Mouse (Mus musculus): ENCODE measurements around the gene Zfp385c. TPM values are rescaled to one million over a fixed set of nuclear protein-coding genes. Genes with fewer than 3 reads are reported as not detected.
"Not testable (repeated sequence)": the region's sequence is repeated elsewhere in the genome, so short reads cannot be mapped to it uniquely, and the experiment has no call there.

The Zfp385c gene
- polyA plus RNA-seq, 1 experiment from 2014 or later = 0.26 TPM

- 58% methylated on average over 2 of the region's 3 CpGs for WGBS
- H3K4me1 ChIP-seq (replicated peaks; ENCODE audit: control insufficient read depth, insufficient read depth, low read length); H3K27ac ChIP-seq (ENCODE audit: low read length); H3K9ac ChIP-seq (ENCODE audit: low read length); H3K9me3 ChIP-seq (ENCODE audit: control insufficient read depth, low read length); ATAC-seq (ENCODE audit: low read depth); H3K36me3 ChIP-seq (ENCODE audit: control insufficient read depth, insufficient read depth, low read length); H3K27me3 ChIP-seq (ENCODE audit: control insufficient read depth, insufficient read depth, low read depth, low read length); H3K4me2 ChIP-seq (ENCODE audit: low read depth, low read length); H3K4me3 ChIP-seq (ENCODE audit: low read length): not testable (repeated sequence)
Observed at GRCm38 (mm10) chr11:100655589-100655988, 36.7 kb downstream of the Zfp385c start.

GRCm38 (mm10) chr11:100651748-100652147 lies 40.5 kb downstream of the Zfp385c start:
- H3K9ac ChIP-seq (ENCODE audit: low read length) = no peak overlapping the region
- 21% methylated on average over 3 of the region's 3 CpGs for WGBS
- H3K4me1 ChIP-seq (replicated peaks; ENCODE audit: control insufficient read depth, insufficient read depth, low read length) = no peaks in the 10 kb centered on the region; the same call in 1 of the 2 replicates
- no peak for ATAC-seq (ENCODE audit: low read depth)
- no peaks in the 10 kb centered on the region for H3K9me3 ChIP-seq (ENCODE audit: control insufficient read depth, low read length)
- H3K36me3 ChIP-seq (ENCODE audit: control insufficient read depth, insufficient read depth, low read length) = no peaks in the 10 kb centered on the region
- peaks cover 5% of the 10 kb centered on the region; the same call in 1 of the 2 replicates for H3K27me3 ChIP-seq (ENCODE audit: control insufficient read depth, insufficient read depth, low read depth, low read length)
- H3K4me3 ChIP-seq (ENCODE audit: low read length) = no peak overlapping the region
- no peak overlapping the region for H3K4me2 ChIP-seq (ENCODE audit: low read depth, low read length)
- H3K27ac ChIP-seq (ENCODE audit: low read length) = no peak overlapping the region

- ATAC-seq (ENCODE audit: low read depth) = no peak
- H3K27ac ChIP-seq (ENCODE audit: low read length) = no peak overlapping the region
- 11% methylated on average over 8 of the region's 8 CpGs for WGBS
- H3K4me1 ChIP-seq (replicated peaks; ENCODE audit: control insufficient read depth, insufficient read depth, low read length) = no peaks in the 10 kb centered on the region; the same call in 1 of the 2 replicates
- peaks cover 5% of the 10 kb centered on the region; the same call in 1 of the 2 replicates for H3K27me3 ChIP-seq (ENCODE audit: control insufficient read depth, insufficient read depth, low read depth, low read length)
- no peak overlapping the region for H3K4me3 ChIP-seq (ENCODE audit: low read length)
- no peak overlapping the region for H3K4me2 ChIP-seq (ENCODE audit: low read depth, low read length)
- no peaks in the 10 kb centered on the region for H3K36me3 ChIP-seq (ENCODE audit: control insufficient read depth, insufficient read depth, low read length)
- no peaks in the 10 kb centered on the region for H3K9me3 ChIP-seq (ENCODE audit: control insufficient read depth, low read length)
- no peak overlapping the region for H3K9ac ChIP-seq (ENCODE audit: low read length)
Observed at GRCm38 (mm10) chr11:100651205-100651604, 41.0 kb downstream of the Zfp385c start.

GRCm38 (mm10) chr11:100648405-100648804 lies 43.9 kb downstream of the Zfp385c start:
- Histone ChIP-seq H3K4me1 (replicated peaks; ENCODE audit: control insufficient read depth, insufficient read depth, low read length) (no peaks in the 10 kb centered on the region), H3K9ac (ENCODE audit: low read length) (no peak overlapping the region), H3K4me3 (ENCODE audit: low read length) (no peak overlapping the region), H3K4me2 (ENCODE audit: low read depth, low read length) (no peak overlapping the region), H3K36me3 (ENCODE audit: control insufficient read depth, insufficient read depth, low read length) (no peaks in the 10 kb centered on the region), H3K27me3 (ENCODE audit: control insufficient read depth, insufficient read depth, low read depth, low read length) (peaks cover 5% of the 10 kb centered on the region; the same call in 1 of the 2 replicates), H3K27ac (ENCODE audit: low read length) (no peak overlapping the region), H3K9me3 (ENCODE audit: control insufficient read depth, low read length) (no peaks in the 10 kb centered on the region)
- WGBS = 75% methylated on average over 8 of the region's 8 CpGs
- no peak for ATAC-seq (ENCODE audit: low read depth)

GRCm38 (mm10) chr11:100646265-100646664 lies 46.0 kb downstream of the Zfp385c start:
- no peak overlapping the region for H3K4me2 ChIP-seq (ENCODE audit: low read depth, low read length)
- no peak overlapping the region for H3K4me3 ChIP-seq (ENCODE audit: low read length)
- 9% methylated on average over 1 of the region's 1 CpGs for WGBS
- no peaks in the 10 kb centered on the region for H3K4me1 ChIP-seq (replicated peaks; ENCODE audit: control insufficient read depth, insufficient read depth, low read length)
- no peaks in the 10 kb centered on the region for H3K9me3 ChIP-seq (ENCODE audit: control insufficient read depth, low read length)
- H3K36me3 ChIP-seq (ENCODE audit: control insufficient read depth, insufficient read depth, low read length) = no peaks in the 10 kb centered on the region
- H3K9ac ChIP-seq (ENCODE audit: low read length) = no peak overlapping the region
- no peak for ATAC-seq (ENCODE audit: low read depth)
- peaks cover 5% of the 10 kb centered on the region; the same call in 1 of the 2 replicates for H3K27me3 ChIP-seq (ENCODE audit: control insufficient read depth, insufficient read depth, low read depth, low read length)
- no peak overlapping the region for H3K27ac ChIP-seq (ENCODE audit: low read length)

GRCm38 (mm10) chr11:100643612-100644575 lies 48.4 kb downstream of the Zfp385c start:
- no peak overlapping the region for H3K4me3 ChIP-seq (ENCODE audit: low read length)
- H3K27me3 ChIP-seq (ENCODE audit: control insufficient read depth, insufficient read depth, low read depth, low read length) = peaks cover 21% of the 10 kb centered on the region
- 61% methylated on average over 15 of the region's 15 CpGs for WGBS
- no peak for ATAC-seq (ENCODE audit: low read depth)
- no peaks in the 10 kb centered on the region; the same call in none of the 2 replicates for H3K4me1 ChIP-seq (replicated peaks; ENCODE audit: control insufficient read depth, insufficient read depth, low read length)
- H3K27ac ChIP-seq (ENCODE audit: low read length) = no peak overlapping the region
- H3K36me3 ChIP-seq (ENCODE audit: control insufficient read depth, insufficient read depth, low read length) = no peaks in the 10 kb centered on the region
- H3K9me3 ChIP-seq (ENCODE audit: control insufficient read depth, low read length) = no peaks in the 10 kb centered on the region
- no peak overlapping the region for H3K9ac ChIP-seq (ENCODE audit: low read length)
- no peak overlapping the region for H3K4me2 ChIP-seq (ENCODE audit: low read depth, low read length)

- Histone ChIP-seq H3K4me1 (replicated peaks; ENCODE audit: control insufficient read depth, insufficient read depth, low read length) (no peaks in the 10 kb centered on the region; the same call in none of the 2 replicates), H3K27me3 (ENCODE audit: control insufficient read depth, insufficient read depth, low read depth, low read length) (peaks cover 21% of the 10 kb centered on the region), H3K36me3 (ENCODE audit: control insufficient read depth, insufficient read depth, low read length) (no peaks in the 10 kb centered on the region), H3K9me3 (ENCODE audit: control insufficient read depth, low read length) (no peaks in the 10 kb centered on the region), H3K27ac (ENCODE audit: low read length) (no peak overlapping the region), H3K4me3 (ENCODE audit: low read length) (peak overlapping the region; percentile 44), H3K4me2 (ENCODE audit: low read depth, low read length) (peak overlapping the region; percentile 69), H3K9ac (ENCODE audit: low read length) (0 out of 2 replicates have a peak overlapping the region, but pooled peaks have one; percentile 11)
- ATAC-seq (ENCODE audit: low read depth) = peak; percentile 34; the same call in 1 of the 2 replicates
- 8% methylated on average over 52 of the region's 52 CpGs for WGBS
Observed at GRCm38 (mm10) chr11:100640159-100640906, 51.9 kb downstream of the Zfp385c start.

- no peak overlapping the region for H3K4me2 ChIP-seq (ENCODE audit: low read depth, low read length)
- no peak for ATAC-seq (ENCODE audit: low read depth)
- no peaks in the 10 kb centered on the region for H3K36me3 ChIP-seq (ENCODE audit: control insufficient read depth, insufficient read depth, low read length)
- H3K4me3 ChIP-seq (ENCODE audit: low read length) = no peak overlapping the region
- no peak overlapping the region for H3K27ac ChIP-seq (ENCODE audit: low read length)
- peaks cover 4% of the 10 kb centered on the region for H3K27me3 ChIP-seq (ENCODE audit: control insufficient read depth, insufficient read depth, low read depth, low read length)
- 55% methylated on average over 7 of the region's 7 CpGs for WGBS
- no peaks in the 10 kb centered on the region for H3K9me3 ChIP-seq (ENCODE audit: control insufficient read depth, low read length)
- no peak overlapping the region for H3K9ac ChIP-seq (ENCODE audit: low read length)
- no peaks in the 10 kb centered on the region for H3K4me1 ChIP-seq (replicated peaks; ENCODE audit: control insufficient read depth, insufficient read depth, low read length)
Observed at GRCm38 (mm10) chr11:100634530-100634929, 57.7 kb downstream of the Zfp385c start.

GRCm38 (mm10) chr11:100628862-100629352 lies 63.3 kb downstream of the Zfp385c start:
- H3K4me1 ChIP-seq (replicated peaks; ENCODE audit: control insufficient read depth, insufficient read depth, low read length) = peaks cover 9% of the 10 kb centered on the region
- ATAC-seq (ENCODE audit: low read depth) = no peak
- H3K4me3 ChIP-seq (ENCODE audit: low read length) = no peak overlapping the region
- H3K9ac ChIP-seq (ENCODE audit: low read length) = no peak overlapping the region; the same call in 1 of the 2 replicates
- no peaks in the 10 kb centered on the region for H3K9me3 ChIP-seq (ENCODE audit: control insufficient read depth, low read length)
- WGBS = 45% methylated on average over 13 of the region's 13 CpGs
- no peaks in the 10 kb centered on the region for H3K27me3 ChIP-seq (ENCODE audit: control insufficient read depth, insufficient read depth, low read depth, low read length)
- H3K27ac ChIP-seq (ENCODE audit: low read length) = no peak overlapping the region
- no peak overlapping the region for H3K4me2 ChIP-seq (ENCODE audit: low read depth, low read length)
- peaks cover 10% of the 10 kb centered on the region for H3K36me3 ChIP-seq (ENCODE audit: control insufficient read depth, insufficient read depth, low read length)
